Mouse (Mus musculus) gonadal fat pad, adult 2 months (tissue): ENCODE data around the gene Frmd8. TPM values are rescaled to one million over a fixed set of nuclear protein-coding genes. Genes with fewer than 3 reads are reported as not detected.

Source experiments
- DNase-seq: peaks from one replicate; pipeline ENCODE4 v3.0.0-alpha.2; 2012; ENCODE audit warnings: low read depth
- polyA plus RNA-seq: library from polyadenylated mRNA; depleted of rRNA; stranded (reverse); fragments of >200 nt; gene quantifications from 2 replicates; pipeline ENCODE4 v1.2.3, GENCODE M21; 2012

Frmd8 gene
- polyA plus RNA-seq, 1 experiment, result 15.1 TPM

DNA sequence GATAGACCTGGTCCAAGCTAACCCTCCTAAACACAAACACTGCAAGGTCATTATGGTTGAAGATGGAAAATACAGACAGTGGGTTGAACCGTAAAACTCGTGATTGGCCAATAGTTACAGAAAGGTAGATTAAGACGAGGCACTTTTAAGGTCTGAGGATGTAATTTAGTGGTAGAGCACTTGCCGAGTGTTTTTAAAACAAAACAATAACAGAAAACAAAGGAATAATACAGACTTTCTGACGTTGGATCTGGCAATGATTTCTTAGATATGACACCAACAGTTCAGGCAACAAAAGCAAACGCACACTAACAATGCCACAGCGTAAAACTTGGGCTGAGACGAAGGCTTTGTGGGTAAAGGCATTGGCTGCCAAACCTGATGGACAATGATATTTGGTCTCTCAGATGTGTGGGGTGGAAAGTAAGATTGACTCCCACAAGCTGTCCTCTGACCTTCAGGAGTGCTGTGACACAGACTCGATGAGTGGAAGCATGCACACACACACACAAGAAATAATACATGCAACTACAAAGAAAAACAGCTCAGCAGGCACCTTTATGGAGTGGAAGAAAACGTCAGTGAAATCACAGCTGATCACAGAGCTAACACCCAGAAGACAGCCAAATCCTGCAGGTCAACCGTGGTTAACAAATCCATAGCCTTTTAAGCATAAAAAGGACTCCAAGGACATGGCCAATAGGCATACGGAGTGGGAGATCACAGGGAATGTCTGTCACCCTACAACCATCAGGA, 36.8 kb downstream of the Frmd8 start:
- DNase-seq, result no peak

DNA sequence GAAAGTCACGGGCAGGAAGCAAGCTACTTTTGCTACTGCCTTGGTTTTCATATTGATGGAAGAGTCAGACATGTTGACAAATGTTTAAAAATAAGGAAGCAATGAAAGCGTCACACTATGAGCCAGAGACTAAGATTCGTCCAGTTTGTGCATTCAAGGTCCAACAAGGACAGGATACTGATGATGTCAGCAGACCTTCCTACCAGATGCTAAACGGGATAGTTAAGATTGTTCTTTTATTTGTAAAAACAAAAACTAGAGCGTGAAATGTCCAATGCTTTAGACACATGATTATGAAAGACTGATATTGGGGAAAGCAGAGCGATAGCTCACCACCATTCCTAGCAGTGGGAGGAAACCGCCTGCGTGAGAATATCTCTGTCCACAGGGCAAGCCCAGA, 37.5 kb downstream of the Frmd8 start:
- DNase-seq, result no peak

DNA sequence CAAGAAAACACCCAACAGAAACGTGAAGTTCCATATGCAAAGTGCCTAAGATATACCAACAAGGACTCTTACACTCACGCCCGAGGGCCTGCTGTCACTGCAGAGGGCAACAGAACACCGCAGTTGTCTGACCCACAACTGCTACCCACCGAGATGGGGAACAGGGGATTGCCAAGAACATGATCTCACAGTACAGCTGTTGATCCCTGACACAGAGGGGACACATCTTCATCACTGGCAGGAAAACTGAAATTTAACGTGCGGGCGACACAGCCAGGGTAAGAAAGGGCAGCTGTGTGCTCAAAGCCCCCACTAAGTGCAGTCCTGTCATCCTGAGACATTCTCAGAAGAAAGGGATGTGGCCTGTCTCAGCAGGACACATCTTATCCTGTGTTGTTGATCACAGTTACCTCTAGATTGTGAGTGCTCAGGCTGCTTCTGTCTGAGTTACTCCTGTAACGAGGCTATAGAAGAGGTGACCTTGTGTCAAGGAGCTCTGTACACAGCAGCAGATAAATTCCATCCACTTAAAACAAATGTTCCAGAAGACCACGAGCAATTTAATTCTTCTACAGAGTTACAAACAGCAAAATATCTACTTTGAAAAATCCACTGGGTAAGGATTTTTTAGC, 38.0 kb downstream of the Frmd8 start:
- no peak for DNase-seq

DNA sequence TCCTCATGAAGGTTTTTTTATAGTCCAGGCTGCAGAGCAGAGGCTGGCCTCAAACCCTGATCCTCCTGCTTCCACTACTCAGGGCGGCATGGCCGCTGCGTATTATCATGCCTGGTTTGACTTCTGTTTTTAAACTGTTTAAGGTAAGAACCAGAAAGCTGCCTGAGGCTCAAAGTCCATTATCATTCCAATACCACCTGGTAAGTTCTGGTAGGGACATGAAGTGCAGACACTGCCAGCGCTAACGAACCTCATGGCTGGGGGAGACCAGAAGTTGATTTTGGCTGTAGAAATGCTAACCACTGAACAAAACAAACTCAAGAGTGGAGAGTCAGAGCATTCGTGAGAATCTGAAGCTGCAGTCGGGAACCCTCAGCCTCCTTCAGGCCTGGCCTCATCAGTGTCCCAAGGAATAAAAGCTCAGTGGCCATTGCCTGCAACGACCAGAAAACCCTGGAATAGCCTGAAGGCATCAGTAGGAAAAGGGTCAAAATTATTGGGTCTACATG, 39.1 kb downstream of the Frmd8 start:
- no peak for DNase-seq

DNA sequence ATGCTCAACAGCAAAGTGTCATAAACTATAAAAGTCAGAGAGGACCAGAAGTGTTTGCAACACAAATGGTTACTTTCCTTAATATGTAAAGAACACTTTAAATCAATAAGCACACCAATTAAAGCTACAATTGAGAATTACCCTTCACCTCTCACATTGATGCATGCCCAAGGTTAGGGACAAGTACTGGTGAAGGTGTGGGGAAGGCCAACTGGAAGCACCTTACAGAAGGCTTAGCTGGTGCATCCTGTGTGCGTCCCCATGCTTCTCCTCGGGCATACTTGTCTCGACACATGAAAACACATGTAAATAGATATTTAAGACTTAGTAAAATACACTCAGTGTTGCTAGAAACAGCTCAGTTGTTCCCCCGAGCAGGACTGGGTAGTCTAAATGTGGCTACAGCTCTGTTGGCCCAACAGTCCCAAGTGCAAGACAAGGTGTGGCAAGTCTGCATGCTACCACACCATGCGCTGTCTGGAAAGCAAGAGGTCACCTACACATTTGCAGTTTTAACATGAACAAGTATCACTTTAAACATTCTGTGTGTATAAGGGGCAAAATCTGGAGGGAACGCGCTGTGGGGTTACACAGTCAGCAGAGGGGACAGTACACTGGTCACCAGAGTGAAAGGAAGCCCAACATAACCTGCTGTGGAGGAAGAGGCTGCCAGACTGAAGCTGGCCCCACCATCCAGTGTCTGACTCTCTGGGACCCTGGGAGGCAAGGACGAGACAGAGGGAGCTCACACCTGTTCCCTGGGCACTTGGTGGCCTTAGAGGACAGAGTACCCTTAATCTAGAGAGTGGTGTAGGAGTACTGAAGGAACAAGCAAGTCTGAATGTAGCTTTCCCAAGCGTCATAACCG, 39.8 kb downstream of the Frmd8 start:
- no peak for DNase-seq

DNA sequence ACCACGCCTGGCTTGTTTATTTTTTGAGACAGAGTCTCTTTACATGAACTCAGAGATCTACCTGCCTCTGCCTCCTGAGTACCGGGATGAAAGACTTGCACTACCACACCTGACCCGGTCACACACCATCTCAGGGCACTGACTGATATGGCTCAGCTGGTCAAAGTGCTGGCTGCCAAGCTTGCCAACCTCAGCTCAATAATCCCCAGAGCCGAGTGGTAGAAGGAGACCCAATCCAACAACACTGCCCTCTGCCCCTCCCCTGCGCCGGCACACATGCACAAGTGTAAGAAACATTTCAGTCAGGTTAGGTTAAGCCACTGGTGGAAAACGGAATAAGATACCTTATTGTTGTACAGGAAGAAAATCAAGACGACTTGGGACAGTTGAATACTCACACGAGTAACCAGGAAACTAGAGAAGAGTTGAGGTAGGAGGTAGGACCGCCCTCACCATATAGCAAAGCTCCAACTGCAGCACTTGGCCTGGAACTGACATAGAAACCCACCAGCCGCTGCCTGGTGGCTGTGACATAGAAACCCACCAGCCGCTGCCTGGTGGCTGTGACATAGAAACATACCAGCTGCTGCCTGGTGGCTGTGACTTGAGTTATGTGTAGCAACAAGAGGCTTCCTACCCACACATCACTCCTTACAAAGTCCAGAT, 40.7 kb downstream of the Frmd8 start:
- no peak for DNase-seq

DNA sequence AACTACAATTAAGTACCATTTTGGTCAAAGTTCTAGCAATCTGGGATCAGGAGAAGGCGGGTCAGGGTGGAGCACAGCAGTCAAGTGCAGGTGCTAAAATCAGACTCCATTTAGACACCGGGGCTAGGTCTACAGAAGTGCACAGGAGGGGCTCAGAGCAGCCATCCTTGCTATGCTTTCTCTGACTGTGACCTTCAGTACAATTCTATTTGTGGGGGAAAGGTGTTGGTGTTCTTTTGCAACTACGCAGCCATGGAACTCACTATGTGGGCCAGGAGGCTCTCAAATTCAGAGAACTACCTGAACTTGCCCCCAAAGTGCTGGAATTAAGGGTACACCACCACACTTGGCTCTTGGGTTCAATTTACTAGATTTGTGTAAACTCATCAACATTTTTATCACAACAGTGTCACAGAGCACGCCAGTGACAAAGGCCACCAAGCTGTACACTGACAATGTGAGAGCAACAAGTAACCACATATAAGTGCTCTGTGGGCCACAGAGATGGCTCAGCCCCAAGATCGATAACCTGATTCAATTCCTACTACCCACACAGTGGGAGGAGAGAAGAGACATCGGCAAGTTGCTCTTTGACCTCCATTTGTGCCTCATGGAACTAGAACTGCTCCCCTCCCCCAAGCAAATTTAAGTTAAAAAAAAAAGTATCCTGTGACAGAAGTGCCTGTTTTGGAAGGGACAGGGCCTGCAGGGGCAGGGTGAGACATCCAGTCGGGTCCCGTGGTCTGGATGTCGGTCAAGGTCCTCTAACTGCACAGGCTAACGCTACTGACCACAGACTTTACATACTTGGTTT, 41.6 kb downstream of the Frmd8 start:
- DNase-seq, result no peak

DNA sequence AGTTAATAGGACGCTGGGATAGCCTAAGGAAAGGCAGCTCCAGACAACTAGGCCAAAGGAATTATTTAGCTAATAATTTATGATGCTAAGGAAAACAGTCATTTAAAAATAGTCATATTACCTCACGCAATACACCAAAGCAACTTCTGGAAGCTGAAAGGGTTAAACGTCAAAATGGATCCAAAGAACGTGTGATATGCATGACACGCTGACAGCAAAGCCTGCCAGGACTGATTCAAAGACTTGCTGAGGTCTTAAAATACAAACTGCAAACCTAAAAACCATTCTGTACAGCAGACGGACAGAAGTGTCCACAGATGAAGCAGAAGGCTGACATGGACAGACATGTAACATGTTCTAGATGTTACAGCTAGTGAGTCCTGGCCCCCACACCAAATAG, 42.7 kb downstream of the Frmd8 start:
- DNase-seq, result no peak

DNA sequence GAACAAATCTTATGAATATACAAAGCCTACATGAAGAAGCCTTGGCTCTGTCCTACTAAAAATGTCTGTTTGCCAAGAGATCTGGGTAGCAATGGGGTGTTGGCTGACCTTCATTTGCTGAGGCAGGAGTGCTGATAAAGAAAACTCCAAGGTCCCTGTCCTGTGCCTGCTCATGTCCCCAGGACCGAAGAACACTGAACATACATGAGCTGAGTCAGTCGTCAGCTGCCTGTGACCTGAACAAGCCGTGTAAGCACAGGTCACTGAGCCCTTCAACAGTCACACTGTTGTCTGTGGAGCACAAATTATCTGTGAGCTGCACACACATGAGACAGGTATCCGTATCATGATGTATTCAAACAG, 43.1 kb downstream of the Frmd8 start:
- DNase-seq, result no peak

DNA sequence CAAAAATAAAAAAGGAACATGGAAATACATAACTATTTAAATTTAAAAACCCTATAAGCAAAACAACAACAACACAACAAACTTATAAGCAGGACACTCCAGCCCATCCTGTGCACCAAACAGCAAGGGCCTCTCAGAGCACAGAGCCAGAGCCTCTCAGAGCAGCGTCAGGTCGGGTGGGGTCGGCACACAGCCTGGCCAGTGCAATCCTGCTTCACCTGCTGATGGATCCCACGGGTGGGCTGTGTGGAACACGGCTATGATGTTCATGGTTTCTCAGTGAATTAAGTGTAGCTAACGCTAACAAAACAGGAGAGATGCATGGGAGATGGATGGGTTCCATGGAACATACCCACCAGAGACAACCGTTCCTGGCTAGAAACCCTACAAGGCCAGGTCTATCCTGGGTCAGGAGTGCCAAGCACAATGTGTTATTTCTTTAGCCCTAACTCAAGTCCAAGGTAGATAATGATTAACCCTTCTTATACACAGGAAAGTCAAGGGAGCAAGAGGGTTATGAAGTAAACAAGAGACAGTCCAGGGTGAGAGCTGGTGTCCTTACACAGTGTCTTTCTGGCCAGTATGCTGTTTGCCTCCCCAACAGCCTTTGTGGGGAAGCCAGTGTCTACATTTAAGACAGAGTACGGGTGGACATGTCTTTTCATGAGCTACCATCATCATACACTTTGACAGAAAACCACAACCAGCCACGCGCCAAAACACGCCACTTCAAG, 43.7 kb downstream of the Frmd8 start:
- no peak for DNase-seq

DNA sequence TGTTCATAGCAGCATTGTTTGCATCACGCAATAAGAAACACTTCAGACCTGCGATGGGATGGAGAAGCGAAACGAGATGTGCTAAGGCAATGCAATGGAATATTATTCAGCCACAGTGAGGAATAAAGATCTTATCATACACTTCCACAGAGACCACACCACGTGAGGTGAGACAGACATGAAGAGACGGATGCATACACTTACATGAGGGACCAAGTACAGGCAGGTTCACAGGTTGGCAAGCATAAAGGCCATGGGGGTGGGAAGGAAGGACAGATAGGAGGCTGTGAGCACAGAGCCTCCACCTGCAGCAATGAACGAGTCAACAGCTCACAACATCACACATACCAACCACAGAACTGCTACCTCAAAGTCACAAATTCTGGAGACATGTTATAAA, 44.3 kb downstream of the Frmd8 start:
- DNase-seq, result no peak

DNA sequence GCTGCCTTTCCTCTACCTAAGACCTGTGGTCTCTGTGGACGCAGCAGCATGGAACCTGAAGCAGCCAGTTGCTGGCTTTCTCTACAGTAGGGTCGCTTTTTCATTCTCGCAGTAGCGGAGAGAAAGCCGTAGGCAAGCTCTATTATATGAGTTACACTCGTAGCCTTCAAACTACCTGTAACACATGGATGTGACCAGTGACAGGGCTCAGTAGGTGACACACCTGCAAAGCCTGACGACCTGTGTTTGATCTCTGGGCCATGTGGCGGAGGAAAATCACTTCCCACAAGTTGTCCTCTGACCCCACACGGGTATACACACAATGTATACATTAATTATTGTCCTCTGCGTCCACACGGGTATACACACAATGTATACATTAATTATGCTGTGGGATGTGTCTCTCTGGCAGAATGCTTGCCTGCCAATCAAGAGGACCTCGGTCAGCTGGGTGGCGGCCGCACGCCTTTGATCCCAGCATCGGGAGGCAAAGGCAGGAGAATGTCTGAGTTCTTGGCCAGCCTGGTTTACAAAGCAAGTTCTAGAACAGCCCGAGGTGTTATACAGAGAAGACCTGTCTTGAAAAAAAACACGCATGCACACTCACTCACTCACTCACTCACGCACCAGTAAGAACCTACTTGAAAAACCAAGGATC, 45.0 kb downstream of the Frmd8 start:
- no peak for DNase-seq

DNA sequence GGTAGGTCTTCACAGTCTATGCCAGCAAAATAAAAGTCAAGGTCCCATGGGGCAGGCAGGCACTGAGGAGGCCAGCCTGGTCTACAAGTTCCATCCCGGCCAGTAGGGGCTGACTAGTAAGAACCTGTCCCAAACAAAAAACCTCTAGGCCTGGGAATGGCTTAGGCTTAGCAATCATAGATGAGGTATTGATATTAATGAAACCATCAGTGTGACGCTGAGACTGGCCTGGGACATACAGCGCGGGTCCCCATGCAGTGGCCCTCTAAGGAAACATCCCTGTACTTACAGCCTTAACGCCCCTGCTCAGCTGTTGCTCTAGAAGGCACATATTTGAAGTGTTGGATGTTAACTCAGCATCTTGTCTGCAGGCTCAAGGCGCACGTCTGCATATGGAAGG, 46.2 kb downstream of the Frmd8 start:
- DNase-seq, result no peak

DNA sequence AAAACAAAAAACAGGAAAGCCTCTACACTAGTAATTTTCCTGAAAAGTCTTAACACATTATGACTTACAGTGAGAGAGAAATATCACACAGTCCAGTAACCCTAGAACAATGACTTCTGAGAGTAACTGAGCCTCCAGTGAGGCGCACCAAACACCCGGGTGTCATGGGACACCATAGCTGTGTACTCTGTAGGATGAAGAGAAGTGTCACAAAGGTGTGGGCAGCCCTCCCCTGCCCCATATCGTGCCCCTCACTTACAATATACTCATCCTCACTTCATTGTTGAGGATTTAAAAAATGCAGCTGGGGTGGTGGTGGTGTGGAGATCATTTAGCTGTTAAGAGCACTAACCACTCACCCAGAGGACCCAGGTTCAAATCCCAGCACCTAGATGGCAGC, 46.9 kb downstream of the Frmd8 start:
- DNase-seq, result no peak

DNA sequence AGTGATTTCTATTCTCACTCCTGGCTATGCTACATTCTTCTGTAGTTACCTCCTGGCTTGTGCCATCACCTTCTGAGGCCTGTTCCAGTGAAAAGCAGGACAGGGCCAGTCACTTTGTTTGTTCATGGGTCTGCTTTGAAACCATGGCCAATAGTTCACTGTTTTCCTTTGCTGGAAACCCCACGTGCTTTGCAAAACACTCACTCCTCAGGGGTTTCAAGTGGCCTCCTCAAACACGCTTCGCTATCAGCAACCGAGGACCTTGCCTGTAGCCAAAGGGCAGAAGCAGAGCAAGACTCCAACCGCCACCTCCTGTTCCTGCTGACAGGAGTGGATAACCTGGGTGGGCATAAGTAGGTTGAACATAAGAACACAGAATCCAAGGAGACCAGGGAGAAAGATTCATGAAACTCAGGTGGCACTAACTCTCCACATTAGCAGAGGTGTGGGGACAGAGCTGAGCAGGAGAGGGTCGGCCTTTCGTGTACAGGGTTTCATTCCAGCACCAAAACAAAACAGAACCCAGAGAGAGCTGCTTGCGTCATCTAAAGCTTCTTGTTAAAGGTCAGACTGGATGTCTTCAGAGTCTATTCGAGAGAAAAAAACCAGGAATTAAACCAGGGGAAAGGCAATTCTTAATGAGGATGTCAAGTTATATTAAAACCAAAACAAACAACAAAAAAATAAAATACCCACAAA, 47.5 kb downstream of the Frmd8 start:
- no peak for DNase-seq

DNA sequence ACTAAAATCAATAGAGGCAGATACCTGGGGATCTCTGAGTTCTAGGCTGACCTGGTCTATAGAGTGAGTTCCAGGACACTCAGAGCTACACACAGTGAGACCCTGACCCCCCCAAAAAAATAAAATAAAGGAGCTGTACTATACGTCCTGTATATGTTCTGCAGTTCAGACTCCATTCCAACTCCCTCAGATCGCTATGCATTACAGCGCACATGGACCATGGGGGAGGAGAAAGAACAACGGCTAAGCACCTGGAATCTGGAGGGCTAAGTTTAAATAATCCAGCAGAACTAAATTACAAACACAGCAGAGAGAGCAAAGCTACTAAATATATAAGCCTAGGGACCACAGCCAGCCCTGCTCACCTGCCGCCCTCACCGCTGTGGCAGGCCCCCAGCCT, 48.0 kb downstream of the Frmd8 start:
- DNase-seq, result no peak

DNA sequence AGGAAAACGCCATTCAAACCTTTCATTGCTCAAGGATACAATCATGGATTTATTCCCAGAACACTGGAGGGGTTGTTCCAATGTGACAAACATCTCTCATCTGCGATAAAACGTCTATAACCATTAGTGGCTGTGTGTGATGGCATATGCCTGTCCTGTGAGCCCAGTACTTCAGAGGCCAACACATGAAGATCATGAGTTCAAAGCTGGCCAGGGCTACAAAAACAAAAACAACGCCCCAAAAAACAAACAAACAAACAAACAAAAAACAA, 48.4 kb downstream of the Frmd8 start:
- DNase-seq, result no peak

DNA sequence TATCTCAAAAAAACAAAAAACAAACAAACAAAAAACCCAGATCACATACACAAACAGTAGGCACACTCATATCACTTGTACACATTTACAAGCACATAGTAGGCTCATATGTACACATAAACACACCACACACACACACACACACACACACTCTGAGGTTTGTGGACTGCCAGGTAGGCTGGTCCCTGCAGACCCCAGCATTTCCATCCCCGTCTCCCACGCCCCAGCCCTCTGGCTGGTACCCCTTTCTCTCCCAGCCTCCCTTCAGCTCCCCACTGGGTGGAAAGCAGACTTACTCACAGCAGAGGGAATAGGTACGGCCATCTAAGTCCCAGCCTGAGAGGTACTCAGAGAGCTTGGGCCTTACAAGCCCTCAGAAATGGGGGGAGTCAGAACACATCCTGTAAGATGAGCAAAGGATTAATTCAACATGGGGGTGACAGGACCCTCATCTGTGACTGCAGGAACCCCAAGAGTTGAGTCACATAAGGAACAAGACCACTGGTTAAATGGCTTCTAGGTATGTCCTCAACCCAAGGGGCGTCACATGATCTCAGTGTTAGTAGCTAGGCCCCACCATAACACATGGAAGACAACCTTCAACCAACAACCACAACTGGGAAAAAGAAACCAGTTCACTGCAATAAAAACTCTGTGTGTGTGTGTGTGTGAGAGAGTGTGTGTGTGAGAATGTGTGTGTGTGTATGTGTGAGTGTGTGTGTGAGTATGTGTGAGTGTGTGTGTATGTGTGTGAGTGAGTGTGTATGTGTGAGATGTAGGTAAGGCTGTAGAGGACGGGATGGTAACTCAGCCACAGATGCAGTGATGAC, 49.0 kb downstream of the Frmd8 start:
- no peak for DNase-seq
